Mouse (Mus musculus) limb, embryonic 12.5 days (tissue): Measurements from ENCODE around the gene Mfap4. TPM values are rescaled to one million over a fixed set of nuclear protein-coding genes. Genes with fewer than 3 reads are reported as not detected.

Experiments used
- ATAC-seq: fragments of 200-750 bp; cut with Nextera tagmentation; 2 replicates; pipeline ENCODE4 v1.8.0; 2017; ENCODE audit warnings: low read depth, moderate TSS enrichment; ENCODE audit not compliant: insufficient number of reproducible peaks, insufficient read depth, low FRiP score, low TSS enrichment
- H3K27ac ChIP-seq: fragments of 300-500 bp; sonication (generic); 2 replicates; pipeline ENCODE4 v1.5.1; 2016; ENCODE audit warnings: mild to moderate bottlenecking, moderate library complexity
- H3K27me3 ChIP-seq: fragments of 300-500 bp; sonication (generic); 2 replicates; pipeline ENCODE4 v1.6.1; 2016; ENCODE audit warnings: mild to moderate bottlenecking, moderate library complexity
- H3K36me3 ChIP-seq: fragments of 300-500 bp; sonication (generic); 2 replicates; pipeline ENCODE4 v1.6.1; 2016; ENCODE audit warnings: mild to moderate bottlenecking, moderate library complexity
- H3K4me1 ChIP-seq: fragments of 300-500 bp; sonication (generic); replicated peaks from 2 replicates; pipeline ENCODE4 v1.6.1; 2016
- H3K4me2 ChIP-seq: fragments of 300-500 bp; sonication (generic); 2 replicates; pipeline ENCODE4 v1.6.1; 2016; ENCODE audit warnings: mild to moderate bottlenecking, moderate library complexity
- H3K4me3 ChIP-seq: fragments of 300-500 bp; sonication (generic); replicated peaks from 2 replicates; pipeline ENCODE4 v1.5.1; 2016; ENCODE audit warnings: mild to moderate bottlenecking
- H3K9ac ChIP-seq: fragments of 300-500 bp; sonication (generic); replicated peaks from 2 replicates; pipeline ENCODE4 v1.6.1; 2016; ENCODE audit warnings: mild to moderate bottlenecking, moderate library complexity
- H3K9me3 ChIP-seq: fragments of 300-500 bp; sonication (generic); 2 replicates; pipeline ENCODE4 v1.6.1; 2016; ENCODE audit warnings: mild to moderate bottlenecking, moderate library complexity
- WGBS: fragments of 180-500 bp; shearing (Covaris S2); methylation state at CpG from one replicate; pipeline ENCODE4 v1.1.7; 2016; 5-methylcytosine and 5-hydroxymethylcytosine counted together
- polyA plus RNA-seq: library from polyadenylated mRNA; unstranded; fragments of >200 nt; fragmentation: Nextera tagmentation; extraction: Ambion mirVana; gene quantifications from 2 replicates; pipeline ENCODE4 v1.2.1, GENCODE M21; 2016

The Mfap4 gene
- polyA plus RNA-seq, 1 experiment from 2014 or later: 198 TPM

- Histone ChIP-seq H3K27ac (no peak overlapping the region), H3K36me3 (peaks cover 57% of the 10 kb centered on the region), H3K4me1 (no peaks in the 10 kb centered on the region), H3K27me3 (no peaks in the 10 kb centered on the region), H3K9ac (no peak overlapping the region), H3K9me3 (no peaks in the 10 kb centered on the region), H3K4me3 (no peak overlapping the region), H3K4me2 (no peak overlapping the region)
- WGBS: 97% methylated on average over 1 of the region's 1 CpGs
- no peak for ATAC-seq
Observed at GRCm38 (mm10) chr11:61526872-61527271, 41.6 kb downstream of the Mfap4 start.

- 58% methylated on average over 4 of the region's 4 CpGs for WGBS
- no peak for ATAC-seq
- Histone ChIP-seq H3K4me2 (no peak overlapping the region), H3K4me1 (no peaks in the 10 kb centered on the region), H3K9ac (no peak overlapping the region), H3K4me3 (no peak overlapping the region), H3K9me3 (no peaks in the 10 kb centered on the region), H3K27ac (no peak overlapping the region), H3K27me3 (no peaks in the 10 kb centered on the region), H3K36me3 (peaks cover 52% of the 10 kb centered on the region)
Observed at GRCm38 (mm10) chr11:61529268-61529713, 44.1 kb downstream of the Mfap4 start.

- Histone ChIP-seq H3K4me3 (no peak overlapping the region), H3K4me1 (0 out of 2 replicates have a peak, but pooled peaks cover 2% of the 10 kb centered on the region), H3K4me2 (no peak overlapping the region), H3K27ac (no peak overlapping the region), H3K27me3 (no peaks in the 10 kb centered on the region), H3K9me3 (no peaks in the 10 kb centered on the region), H3K36me3 (peaks cover 43% of the 10 kb centered on the region), H3K9ac (no peak overlapping the region)
- WGBS: 86% methylated on average over 2 of the region's 2 CpGs
- no peak for ATAC-seq
Observed at GRCm38 (mm10) chr11:61532820-61533219, 47.6 kb downstream of the Mfap4 start.

DNA sequence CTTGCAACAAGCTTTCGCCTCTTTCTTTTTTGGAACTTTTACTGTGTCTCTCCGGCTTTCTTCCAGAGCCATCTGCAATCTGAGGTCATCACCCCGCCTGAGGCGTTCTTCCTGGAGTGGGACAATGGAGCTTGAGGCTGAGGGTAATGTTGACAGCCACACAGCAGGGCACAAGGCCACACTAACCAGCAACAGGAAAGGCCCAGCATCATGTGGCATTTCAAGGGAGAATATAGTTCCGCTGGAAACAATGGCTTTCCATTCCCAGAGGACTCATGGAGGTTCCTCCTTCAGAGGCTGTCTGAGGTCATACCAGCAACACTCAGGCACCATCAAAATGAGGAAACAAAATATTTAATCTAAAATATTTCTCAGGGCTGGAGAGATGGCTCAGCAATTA, 48.3 kb downstream of the Mfap4 start:
- H3K4me2 ChIP-seq: no peak overlapping the region
- H3K9me3 ChIP-seq: no peaks in the 10 kb centered on the region
- no peak overlapping the region for H3K4me3 ChIP-seq
- peaks cover 48% of the 10 kb centered on the region for H3K36me3 ChIP-seq
- 77% methylated on average over 5 of the region's 5 CpGs for WGBS
- H3K27me3 ChIP-seq: no peaks in the 10 kb centered on the region
- 0 out of 2 replicates have a peak, but pooled peaks cover 2% of the 10 kb centered on the region for H3K4me1 ChIP-seq
- H3K27ac ChIP-seq: no peak overlapping the region
- ATAC-seq: no peak
- no peak overlapping the region for H3K9ac ChIP-seq

DNA sequence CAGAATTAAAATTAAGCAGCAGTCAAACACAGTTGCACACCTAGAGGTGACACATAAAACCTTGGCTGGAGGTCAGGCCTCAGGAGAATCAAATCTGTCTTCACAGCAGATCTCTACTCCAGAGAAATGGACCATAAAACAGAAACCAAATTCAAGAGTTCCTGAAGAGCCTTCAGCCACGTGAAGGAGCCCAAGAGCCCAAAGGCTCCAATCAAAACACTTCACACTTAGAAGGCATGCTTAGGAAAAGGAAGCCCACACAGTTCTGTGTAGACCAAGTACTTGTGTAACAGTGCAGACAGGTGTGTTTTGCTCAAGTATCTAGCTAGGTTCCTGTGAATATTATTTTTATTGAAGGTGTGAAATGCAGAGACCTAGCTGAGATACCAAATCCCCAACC, 50.3 kb downstream of the Mfap4 start:
- Histone ChIP-seq H3K27me3 (no peaks in the 10 kb centered on the region), H3K9me3 (no peaks in the 10 kb centered on the region), H3K4me2 (no peak overlapping the region), H3K36me3 (peaks cover 44% of the 10 kb centered on the region; the same call in 1 of the 2 replicates), H3K27ac (no peak overlapping the region), H3K4me1 (0 out of 2 replicates have a peak, but pooled peaks cover 2% of the 10 kb centered on the region), H3K4me3 (no peak overlapping the region), H3K9ac (no peak overlapping the region; the same call in 1 of the 2 replicates)
- WGBS: 46% methylated on average over 1 of the region's 1 CpGs
- no peak for ATAC-seq

DNA sequence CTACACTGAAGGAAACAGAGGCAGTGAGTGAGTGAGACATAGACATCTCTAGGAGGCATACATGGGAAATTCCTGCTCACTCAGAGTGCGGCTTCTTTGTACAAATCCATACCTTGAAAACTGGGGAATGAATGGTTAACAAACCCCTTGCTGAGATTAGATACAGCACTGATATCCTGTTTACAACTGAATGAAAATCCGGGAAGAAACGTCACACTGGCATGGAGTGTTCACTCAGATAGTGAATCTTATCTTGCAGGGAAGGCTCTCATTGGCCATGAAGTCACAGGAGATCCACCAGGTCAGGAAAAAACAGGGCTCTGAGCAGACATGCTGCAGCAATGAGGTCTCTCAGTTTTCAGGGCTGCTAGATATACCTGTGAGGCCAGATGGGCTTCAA, 51.7 kb downstream of the Mfap4 start:
- Histone ChIP-seq H3K36me3 (peaks cover 42% of the 10 kb centered on the region; the same call in 1 of the 2 replicates), H3K27me3 (no peaks in the 10 kb centered on the region), H3K27ac (no peak overlapping the region), H3K4me2 (no peak overlapping the region), H3K4me3 (no peak overlapping the region), H3K4me1 (0 out of 2 replicates have a peak, but pooled peaks cover 2% of the 10 kb centered on the region), H3K9ac (no peak overlapping the region), H3K9me3 (no peaks in the 10 kb centered on the region)
- WGBS: 84% methylated on average over 3 of the region's 3 CpGs
- ATAC-seq: no peak

GRCm38 (mm10) chr11:61537362-61537761, 52.1 kb downstream of the Mfap4 start:
- WGBS: 92% methylated on average over 3 of the region's 3 CpGs
- Histone ChIP-seq H3K27ac (no peak overlapping the region), H3K9ac (no peak overlapping the region), H3K9me3 (no peaks in the 10 kb centered on the region), H3K27me3 (no peaks in the 10 kb centered on the region), H3K4me3 (no peak overlapping the region), H3K36me3 (peaks cover 43% of the 10 kb centered on the region; the same call in 1 of the 2 replicates), H3K4me1 (0 out of 2 replicates have a peak, but pooled peaks cover 2% of the 10 kb centered on the region), H3K4me2 (no peak overlapping the region)
- no peak for ATAC-seq

Other genes with a start within 250 kb of the Mfap4 start
- 20.4 and 24.3 TPM in 2 replicates for gene Aldh3a2, start 218.0 kb upstream of the Mfap4 start, polyA plus RNA-seq
- gene Slc47a2, start 142.6 kb upstream of the Mfap4 start, polyA plus RNA-seq: not detected in 2 replicates
- 0.08 TPM in 1 of 2 replicates, not detected in the other for gene Slc47a1, start 107.1 kb upstream of the Mfap4 start, polyA plus RNA-seq
- gene Rnf112, start 31.3 kb upstream of the Mfap4 start, polyA plus RNA-seq: 0.63 and 0.69 TPM in 2 replicates
- gene Mapk7, start 9.0 kb downstream of the Mfap4 start, polyA plus RNA-seq: 85.0 and 93.7 TPM in 2 replicates
- 37.5 and 38.5 TPM in 2 replicates for gene B9d1, start 19.7 kb downstream of the Mfap4 start, polyA plus RNA-seq
- gene Epn2, start 94.3 kb downstream of the Mfap4 start, polyA plus RNA-seq: 26.7 and 28.5 TPM in 2 replicates
- gene Grap, start 167.8 kb downstream of the Mfap4 start, polyA plus RNA-seq: 5.4 and 6.1 TPM in 2 replicates
- 2.2 and 2.6 TPM in 2 replicates for gene Fam83g, start 198.7 kb downstream of the Mfap4 start, polyA plus RNA-seq
- 0.14 TPM in 2 replicates for gene Slc5a10, start 235.4 kb downstream of the Mfap4 start, polyA plus RNA-seq